Mouse (Mus musculus): ENCODE measurements around the gene Trhr2. TPM values are rescaled to one million over a fixed set of nuclear protein-coding genes. Genes with fewer than 3 reads are reported as not detected.

Trhr2 gene
- polyA plus RNA-seq, 1 experiment from 2014 or later: not detected

DNA sequence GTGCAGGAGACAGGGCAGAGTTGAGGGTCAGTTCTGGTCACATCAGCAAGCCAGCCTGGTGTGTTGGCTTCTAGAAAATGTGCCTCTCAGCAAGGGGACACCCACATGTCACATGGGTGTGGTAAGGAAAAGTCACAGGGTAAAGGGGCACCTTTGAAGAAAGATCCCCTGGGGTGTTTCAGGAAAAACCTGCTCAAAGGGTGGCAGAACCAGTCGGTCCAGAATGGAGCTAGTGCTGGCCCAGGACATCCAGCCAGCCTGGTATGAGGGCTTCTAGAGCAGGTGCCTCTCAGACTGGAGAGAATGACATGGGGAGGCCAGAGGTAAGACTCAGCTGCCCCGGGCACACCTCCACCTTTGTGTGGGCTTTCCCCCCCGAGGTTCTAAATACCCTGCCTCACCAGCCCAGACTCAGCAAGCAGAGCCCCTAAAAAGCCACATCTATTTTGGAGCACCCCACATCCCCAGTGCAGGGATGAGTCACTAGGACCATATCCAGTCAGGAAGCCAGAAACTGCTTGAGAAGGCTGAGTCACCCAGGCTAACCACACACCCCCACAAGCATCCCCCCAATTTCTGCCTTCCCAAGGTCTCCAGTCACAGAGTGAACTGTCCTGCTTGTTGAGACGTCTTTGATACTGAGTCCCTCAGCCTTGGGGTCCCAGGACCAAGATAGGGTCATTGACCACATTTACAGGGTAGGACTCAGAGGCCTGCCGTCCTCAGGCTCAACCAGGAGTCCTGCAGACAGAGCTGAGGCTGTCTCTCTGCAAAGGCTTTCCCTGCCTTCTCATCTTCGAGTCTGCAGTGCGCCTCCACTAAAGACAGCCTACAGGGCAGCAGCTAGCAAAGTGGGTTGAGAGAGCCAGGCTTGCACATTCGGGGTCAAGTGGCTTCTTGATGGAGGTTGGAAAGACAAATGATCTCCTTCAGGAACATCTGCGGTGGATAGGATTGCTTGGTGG is 4.6 kb downstream of the Trhr2 start:
- Histone ChIP-seq H3K4me1 (replicated peaks) (peaks cover 3% of the 10 kb centered on the region), H3K36me3 (no peaks in the 10 kb centered on the region), H3K4me3 (no peak overlapping the region), H3K27me3 (replicated peaks) (peaks cover 25% of the 10 kb centered on the region; the same call in 1 of the 2 replicates), H3K9ac (no peak overlapping the region), H3K9me3 (replicated peaks) (no peaks in the 10 kb centered on the region), H3K4me2 (no peak overlapping the region), H3K27ac (ENCODE audit: poor library complexity, severe bottlenecking) (no peak overlapping the region)
- 69% methylated on average over 9 of the region's 9 CpGs for WGBS
- ATAC-seq (ENCODE audit: insufficient number of reproducible peaks, low FRiP score): no peak

DNA sequence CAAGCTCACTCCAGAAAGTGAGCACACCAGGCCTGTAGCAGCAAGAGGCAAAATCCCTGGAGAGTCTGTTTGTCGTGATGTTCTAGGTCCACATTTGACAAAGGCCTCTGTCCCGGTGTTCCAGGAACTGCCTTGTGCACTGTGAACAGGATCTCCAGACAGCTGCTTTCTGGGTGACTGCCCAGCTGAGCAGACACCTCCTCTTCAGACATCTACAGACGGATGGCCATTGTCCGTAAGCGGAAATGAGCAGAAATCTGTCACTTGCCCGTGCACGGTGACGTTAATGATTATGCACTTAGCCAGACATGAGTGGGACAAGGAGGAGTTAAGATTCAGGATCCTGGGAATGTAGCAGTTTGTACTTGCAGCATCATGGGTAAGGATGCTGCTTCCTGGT is 6.4 kb downstream of the Trhr2 start:
- Histone ChIP-seq H3K27me3 (replicated peaks) (peaks cover 22% of the 10 kb centered on the region; the same call in 1 of the 2 replicates), H3K9ac (no peak overlapping the region), H3K9me3 (replicated peaks) (no peaks in the 10 kb centered on the region), H3K4me3 (no peak overlapping the region), H3K36me3 (no peaks in the 10 kb centered on the region), H3K4me1 (replicated peaks) (peaks cover 21% of the 10 kb centered on the region), H3K4me2 (no peak overlapping the region), H3K27ac (ENCODE audit: poor library complexity, severe bottlenecking) (no peak overlapping the region)
- 78% methylated on average over 8 of the region's 8 CpGs for WGBS
- no peak for ATAC-seq (ENCODE audit: insufficient number of reproducible peaks, low FRiP score)

DNA sequence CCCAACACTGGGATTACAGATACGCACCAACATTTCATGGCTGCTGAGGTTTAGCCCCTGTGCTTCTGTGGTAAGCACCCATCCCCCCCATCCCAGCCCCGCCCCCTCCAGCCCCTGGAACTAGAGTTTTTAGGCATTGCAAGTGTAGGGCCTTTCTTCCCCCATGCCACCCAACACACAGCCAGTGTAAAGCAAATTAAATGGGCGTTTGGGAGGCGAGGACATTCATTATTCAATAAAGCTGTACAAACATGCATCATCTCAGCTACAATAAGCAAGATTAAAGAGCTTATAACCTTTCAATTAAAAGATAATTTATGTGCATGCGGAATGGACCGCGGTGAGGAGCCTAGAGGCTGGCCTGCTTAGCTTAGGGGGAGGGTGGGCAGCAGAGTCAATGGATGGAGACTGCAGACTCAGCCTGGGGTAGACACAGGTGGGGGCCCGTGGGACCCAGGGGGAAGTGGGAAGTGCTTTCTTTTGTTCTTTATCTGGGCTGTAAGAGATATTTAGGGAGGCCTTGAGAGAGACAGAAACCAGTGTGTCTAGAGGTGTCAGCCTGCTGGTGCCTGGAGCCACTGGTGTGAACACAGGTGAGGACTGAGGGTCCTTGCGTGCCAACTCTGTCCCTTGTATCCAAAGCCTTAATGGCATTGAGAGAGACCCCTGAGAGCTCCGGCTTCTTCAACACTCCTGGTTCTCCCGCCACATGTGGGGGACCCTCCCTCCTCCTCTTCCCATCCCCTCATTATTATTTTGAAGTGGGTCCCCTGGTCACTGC is 10.0 kb downstream of the Trhr2 start:
- H3K4me3 ChIP-seq: no peak overlapping the region
- no peak for ATAC-seq (ENCODE audit: insufficient number of reproducible peaks, low FRiP score)
- no peaks in the 10 kb centered on the region for H3K9me3 ChIP-seq (replicated peaks)
- peak overlapping the region; percentile 40; the same call in 1 of the 2 replicates for H3K9ac ChIP-seq
- H3K4me2 ChIP-seq: no peak overlapping the region
- peaks cover 39% of the 10 kb centered on the region for H3K4me1 ChIP-seq (replicated peaks)
- no peaks in the 10 kb centered on the region for H3K36me3 ChIP-seq
- H3K27me3 ChIP-seq (replicated peaks): no peaks in the 10 kb centered on the region
- H3K27ac ChIP-seq (ENCODE audit: poor library complexity, severe bottlenecking): no peak overlapping the region
- 29% methylated on average over 11 of the region's 11 CpGs for WGBS

DNA sequence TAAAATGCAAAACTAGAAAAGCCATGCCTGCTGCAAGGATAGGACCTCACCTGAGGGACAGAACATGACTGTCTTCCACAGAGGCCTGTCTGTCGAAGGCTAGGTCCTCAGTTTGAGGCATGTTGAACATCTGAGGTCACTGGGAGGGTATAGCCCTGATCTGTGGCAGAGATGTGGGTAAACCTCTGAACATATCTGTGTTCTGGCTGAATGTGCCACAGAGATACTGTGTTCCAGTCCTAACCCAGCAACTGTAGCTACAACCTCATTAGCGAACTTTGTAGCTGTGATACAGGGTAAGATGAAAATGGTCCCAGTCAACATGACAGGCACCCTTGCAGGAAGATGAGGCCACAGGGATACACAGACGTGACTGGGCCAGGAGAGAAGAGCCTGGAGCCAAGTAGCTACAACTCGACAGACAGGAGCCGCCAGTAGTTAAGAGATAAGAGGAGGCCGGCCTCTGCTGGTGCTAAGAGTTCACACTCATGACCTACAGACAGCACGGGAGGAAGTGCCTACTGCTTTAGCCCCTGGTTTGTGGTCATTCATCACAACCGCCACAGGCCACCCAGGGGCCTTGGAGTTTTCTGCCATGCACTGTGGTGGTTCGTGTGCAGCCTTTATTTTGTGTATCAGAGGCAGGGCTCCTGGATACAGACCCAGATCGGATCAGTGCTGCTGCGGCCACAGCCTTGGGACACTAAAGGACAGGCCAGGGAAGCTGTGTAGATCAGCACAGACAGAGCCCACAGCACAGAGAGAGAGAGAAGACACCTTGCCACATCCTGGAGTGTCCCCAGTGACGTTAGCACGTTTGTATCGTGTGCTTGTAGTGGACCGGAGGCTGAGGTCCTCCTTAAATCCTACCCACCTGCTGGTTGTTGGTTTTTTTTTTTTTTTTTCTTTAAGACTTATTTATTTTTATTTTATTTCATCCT is 10.9 kb downstream of the Trhr2 start:
- 0 out of 2 replicates have a peak, but pooled peaks have one; percentile 67 for ATAC-seq (ENCODE audit: insufficient number of reproducible peaks, low FRiP score)
- Histone ChIP-seq H3K27ac (ENCODE audit: poor library complexity, severe bottlenecking) (peak overlapping the region; percentile 30; the same call in 1 of the 2 replicates), H3K9ac (no peak overlapping the region), H3K9me3 (replicated peaks) (no peaks in the 10 kb centered on the region), H3K4me1 (replicated peaks) (peaks cover 47% of the 10 kb centered on the region), H3K36me3 (no peaks in the 10 kb centered on the region), H3K27me3 (replicated peaks) (no peaks in the 10 kb centered on the region), H3K4me2 (peak overlapping the region; percentile 22; the same call in 1 of the 2 replicates), H3K4me3 (no peak overlapping the region)
- 11% methylated on average over 15 of the region's 15 CpGs for WGBS

DNA sequence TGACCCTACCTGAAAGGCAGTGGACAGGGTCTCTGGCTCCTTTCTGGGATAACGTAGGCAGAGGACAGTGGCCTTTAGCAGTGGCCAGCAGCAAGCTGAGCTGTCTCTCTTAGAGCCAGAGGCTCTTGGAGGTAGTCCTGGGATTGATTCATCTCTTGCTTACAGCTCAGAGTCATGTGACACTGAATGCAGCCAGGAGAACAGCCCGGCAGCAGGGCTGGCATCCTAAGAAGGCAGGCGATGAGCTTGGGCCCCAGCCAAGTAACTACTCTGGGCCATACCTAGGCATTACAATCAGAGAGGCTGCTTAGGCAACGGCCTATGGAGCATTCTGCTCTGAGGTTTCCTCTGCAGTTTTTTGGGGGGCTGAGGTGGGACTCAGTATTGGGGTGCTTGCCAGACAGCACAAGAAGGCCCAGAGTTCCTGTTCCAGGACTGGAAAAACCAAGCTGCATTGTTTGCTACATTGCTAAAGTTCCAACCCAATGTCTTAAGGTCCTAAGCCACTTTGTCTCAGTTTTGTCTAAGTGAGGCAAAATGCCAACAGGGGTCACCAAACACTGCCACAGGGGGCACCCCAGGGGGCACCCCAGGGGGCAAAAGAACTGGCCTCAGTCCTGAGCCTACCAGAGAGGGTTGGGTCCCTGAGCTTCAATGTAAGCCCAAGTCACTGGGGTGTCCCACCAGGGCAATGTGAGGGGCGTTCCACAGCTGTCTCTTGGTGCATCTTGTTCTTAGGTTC is 12.6 kb downstream of the Trhr2 start:
- Histone ChIP-seq H3K4me2 (no peak overlapping the region), H3K4me3 (no peak overlapping the region), H3K9me3 (replicated peaks) (no peaks in the 10 kb centered on the region), H3K36me3 (no peaks in the 10 kb centered on the region), H3K27ac (ENCODE audit: poor library complexity, severe bottlenecking) (no peak overlapping the region), H3K4me1 (replicated peaks) (peaks cover 64% of the 10 kb centered on the region), H3K9ac (no peak overlapping the region), H3K27me3 (replicated peaks) (no peaks in the 10 kb centered on the region)
- ATAC-seq (ENCODE audit: insufficient number of reproducible peaks, low FRiP score): no peak
- WGBS: 52% methylated on average over 5 of the region's 5 CpGs

DNA sequence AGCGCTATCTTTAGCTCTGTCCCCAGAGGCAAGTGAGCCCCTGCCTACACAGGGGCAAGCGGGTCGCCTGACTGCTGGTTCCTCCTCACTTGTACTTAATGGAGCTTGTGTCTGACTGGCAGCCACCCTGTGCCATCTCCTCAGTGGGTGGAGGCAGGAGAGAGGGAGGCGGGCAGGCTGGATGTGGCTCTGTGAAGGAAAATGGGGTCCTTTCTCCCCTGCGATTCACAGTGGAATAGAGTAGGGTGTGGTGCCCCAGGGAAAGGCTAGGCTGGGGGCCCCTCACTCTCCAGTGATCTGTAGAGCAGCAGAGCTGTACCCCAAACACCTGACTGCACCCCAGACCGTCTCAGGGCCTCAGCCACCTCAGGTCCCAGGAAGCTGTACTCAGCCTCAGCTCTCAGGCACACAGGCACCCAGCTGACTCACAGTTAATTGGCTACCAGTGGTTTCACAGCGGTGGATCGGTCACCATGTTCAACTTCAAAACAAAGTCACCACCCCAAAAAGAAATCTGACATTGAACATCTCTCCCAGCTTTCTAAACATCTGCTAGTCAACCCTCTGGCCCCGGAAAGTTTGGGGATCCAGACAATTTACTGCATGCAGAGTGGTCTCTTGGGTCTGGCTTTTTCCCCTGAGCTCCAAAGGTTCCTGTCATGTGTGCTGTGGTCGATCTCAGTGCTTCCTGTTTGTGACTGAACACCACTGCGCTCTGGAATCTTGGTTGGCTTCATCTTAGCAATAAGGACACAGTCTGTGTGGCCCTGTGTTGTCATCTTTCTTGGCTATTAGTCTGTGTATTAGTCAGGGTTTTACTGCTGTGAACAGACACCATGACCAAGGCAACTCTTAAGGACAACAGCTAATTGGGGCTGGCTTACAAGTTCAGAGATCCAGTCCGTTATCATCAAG is 15.1 kb downstream of the Trhr2 start:
- Histone ChIP-seq H3K4me3 (no peak overlapping the region), H3K4me2 (peak overlapping the region; percentile 24; the same call in 1 of the 2 replicates), H3K27ac (ENCODE audit: poor library complexity, severe bottlenecking) (peak overlapping the region; percentile 7), H3K4me1 (replicated peaks) (peaks cover 73% of the 10 kb centered on the region), H3K27me3 (replicated peaks) (no peaks in the 10 kb centered on the region), H3K36me3 (no peaks in the 10 kb centered on the region; the same call in 1 of the 2 replicates), H3K9me3 (replicated peaks) (no peaks in the 10 kb centered on the region), H3K9ac (0 out of 2 replicates have a peak overlapping the region, but pooled peaks have one; percentile 21)
- no peak for ATAC-seq (ENCODE audit: insufficient number of reproducible peaks, low FRiP score)
- 48% methylated on average over 12 of the region's 12 CpGs for WGBS

DNA sequence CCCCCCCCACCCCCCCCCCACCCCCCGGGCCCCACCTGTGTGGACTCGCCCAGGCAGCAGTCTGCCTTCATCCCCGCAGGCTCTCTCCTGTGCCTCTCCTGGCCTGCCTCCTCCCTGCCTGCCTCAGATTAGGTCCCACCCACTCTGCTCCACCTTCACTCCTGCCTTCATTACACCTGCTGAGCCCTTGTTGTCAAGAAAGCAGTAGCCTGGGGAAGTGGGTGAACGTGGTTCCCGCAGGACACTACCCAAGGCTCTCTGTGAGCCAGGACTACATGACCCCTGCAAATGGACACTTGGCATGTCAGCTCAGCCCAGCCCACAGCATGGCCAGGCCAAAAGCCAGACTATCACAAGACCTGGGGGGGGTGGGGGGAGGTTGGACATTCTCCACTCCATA is 16.3 kb downstream of the Trhr2 start:
- peak; percentile 51; the same call in 1 of the 2 replicates for ATAC-seq (ENCODE audit: insufficient number of reproducible peaks, low FRiP score)
- Histone ChIP-seq H3K9me3 (replicated peaks) (no peaks in the 10 kb centered on the region), H3K9ac (peak overlapping the region; percentile 47; the same call in 1 of the 2 replicates), H3K27me3 (replicated peaks) (no peaks in the 10 kb centered on the region), H3K27ac (ENCODE audit: poor library complexity, severe bottlenecking) (0 out of 2 replicates have a peak overlapping the region, but pooled peaks have one; percentile 10), H3K36me3 (peaks cover 8% of the 10 kb centered on the region), H3K4me3 (peak overlapping the region; percentile 39), H3K4me2 (peak overlapping the region; percentile 71), H3K4me1 (replicated peaks) (peaks cover 61% of the 10 kb centered on the region)
- 5% methylated on average over 2 of the region's 5 CpGs for WGBS

DNA sequence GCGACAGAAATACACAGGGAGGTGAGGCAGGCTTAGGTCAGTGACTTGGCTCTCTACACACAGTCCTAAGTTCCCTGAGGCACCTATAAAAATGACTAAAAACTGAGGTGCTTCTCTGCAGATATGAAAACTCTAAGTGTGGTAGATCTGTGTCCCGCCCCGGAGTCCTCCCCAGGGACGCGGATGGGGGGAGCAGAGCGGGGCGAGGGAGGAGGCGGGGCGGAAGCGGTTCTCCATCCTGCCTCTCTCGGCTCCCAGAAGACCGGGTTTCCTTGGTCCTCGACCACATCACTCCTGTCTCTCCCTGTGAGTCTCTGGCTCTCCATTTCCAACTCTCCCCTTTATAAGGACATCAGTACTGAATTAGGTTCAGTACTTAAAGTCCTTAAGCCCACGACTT is 16.8 kb downstream of the Trhr2 start:
- Histone ChIP-seq H3K4me1 (replicated peaks) (peaks cover 56% of the 10 kb centered on the region), H3K27me3 (replicated peaks) (no peaks in the 10 kb centered on the region), H3K9ac (peak overlapping the region; percentile 47; the same call in 1 of the 2 replicates), H3K9me3 (replicated peaks) (no peaks in the 10 kb centered on the region), H3K4me3 (peak overlapping the region; percentile 39), H3K27ac (ENCODE audit: poor library complexity, severe bottlenecking) (no peak overlapping the region), H3K36me3 (peaks cover 13% of the 10 kb centered on the region), H3K4me2 (peak overlapping the region; percentile 71)
- 0% methylated on average over 14 of the region's 14 CpGs for WGBS
- peak; percentile 42; the same call in 1 of the 2 replicates for ATAC-seq (ENCODE audit: insufficient number of reproducible peaks, low FRiP score)

DNA sequence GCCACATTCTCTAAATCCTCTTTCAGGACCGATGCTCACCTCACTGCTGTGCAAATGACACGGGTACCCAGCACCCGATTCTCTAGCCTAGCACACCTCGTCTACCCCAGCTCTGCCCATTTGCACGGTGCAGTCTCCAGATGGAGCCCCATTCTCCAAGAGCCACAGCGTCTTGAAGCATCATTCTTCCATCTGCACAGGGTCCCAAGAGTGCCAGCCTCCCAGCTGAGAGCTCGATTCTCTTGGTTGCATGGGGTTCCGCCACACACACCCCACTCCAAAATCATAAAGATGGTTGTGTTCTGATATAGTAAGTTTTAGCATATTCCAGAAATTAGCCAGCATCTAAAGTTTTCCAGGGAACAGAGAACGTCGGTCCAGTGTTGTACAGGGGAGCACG is 17.2 kb downstream of the Trhr2 start:
- H3K4me2 ChIP-seq: peak overlapping the region; percentile 71
- H3K27me3 ChIP-seq (replicated peaks): no peaks in the 10 kb centered on the region
- peaks cover 17% of the 10 kb centered on the region for H3K36me3 ChIP-seq
- H3K4me1 ChIP-seq (replicated peaks): peaks cover 52% of the 10 kb centered on the region
- no peak for ATAC-seq (ENCODE audit: insufficient number of reproducible peaks, low FRiP score)
- H3K4me3 ChIP-seq: peak overlapping the region; percentile 39
- 7% methylated on average over 11 of the region's 11 CpGs for WGBS
- peak overlapping the region; percentile 47; the same call in 1 of the 2 replicates for H3K9ac ChIP-seq
- H3K9me3 ChIP-seq (replicated peaks): no peaks in the 10 kb centered on the region
- no peak overlapping the region for H3K27ac ChIP-seq (ENCODE audit: poor library complexity, severe bottlenecking)
